Mouse (Mus musculus) limb, embryonic 10.5 days (tissue): ENCODE results near the gene Hist1h4h. TPM values are rescaled to one million over a fixed set of nuclear protein-coding genes. Genes with fewer than 3 reads are reported as not detected.
A peak's percentile ranks its signal among the peaks of the same experiment; 100 is the strongest.
"Not testable (repeated sequence)": the region's sequence is repeated elsewhere in the genome, so short reads cannot be mapped to it uniquely, and the experiment has no call there.

Experiments used
- DNase-seq: peaks from one replicate; pipeline ENCODE4 v3.0.0-alpha.2; 2017; ENCODE audit warnings: low spot score
- H3K27ac ChIP-seq: fragments of 300-500 bp; sonication (generic); 2 replicates; pipeline ENCODE4 v1.5.1; 2016; ENCODE audit warnings: mild to moderate bottlenecking
- H3K27me3 ChIP-seq: fragments of 300-500 bp; sonication (generic); 2 replicates; pipeline ENCODE4 v1.6.1; 2016; ENCODE audit warnings: low read depth, mild to moderate bottlenecking; ENCODE audit not compliant: poor library complexity, severe bottlenecking
- H3K36me3 ChIP-seq: fragments of 300-500 bp; sonication (generic); 2 replicates; pipeline ENCODE4 v1.6.1; 2016; ENCODE audit warnings: mild to moderate bottlenecking, moderate library complexity
- H3K4me1 ChIP-seq: fragments of 300-500 bp; sonication (generic); 2 replicates; pipeline ENCODE4 v1.6.1; 2016
- H3K4me3 ChIP-seq: fragments of 300-500 bp; sonication (generic); 2 replicates; pipeline ENCODE4 v1.5.1; 2016; ENCODE audit warnings: mild to moderate bottlenecking, moderate library complexity
- H3K9me3 ChIP-seq: fragments of 300-500 bp; sonication (generic); replicated peaks from 2 replicates; pipeline ENCODE4 v1.6.1; 2016; ENCODE audit warnings: mild to moderate bottlenecking
- WGBS: fragments of 180-500 bp; shearing (Covaris S2); methylation state at CpG from one replicate; pipeline ENCODE4 v1.1.7; 2016; 5-methylcytosine and 5-hydroxymethylcytosine counted together
- polyA plus RNA-seq: library from polyadenylated mRNA; unstranded; fragments of >200 nt; fragmentation: Nextera tagmentation; extraction: Ambion mirVana; gene quantifications from 2 replicates; pipeline ENCODE4 v1.2.1, GENCODE M21; 2016

The Hist1h4h gene
- polyA plus RNA-seq, 1 experiment from 2014 or later: 2.4 TPM

GRCm38 (mm10) chr13:23530181-23530900 lies 509 bp upstream of the Hist1h4h start:
- H3K4me1 ChIP-seq: peaks cover 30% of the 10 kb centered on the region
- DNase-seq: peak; percentile 56
- no peaks in the 10 kb centered on the region for H3K27me3 ChIP-seq
- H3K4me3 ChIP-seq: peak overlapping the region; percentile 63
- under 1% methylated on average over 20 of the region's 20 CpGs for WGBS
- H3K36me3 ChIP-seq: no peaks in the 10 kb centered on the region
- H3K27ac ChIP-seq: peak overlapping the region; percentile 97
- H3K9me3 ChIP-seq: no peaks in the 10 kb centered on the region

DNA sequence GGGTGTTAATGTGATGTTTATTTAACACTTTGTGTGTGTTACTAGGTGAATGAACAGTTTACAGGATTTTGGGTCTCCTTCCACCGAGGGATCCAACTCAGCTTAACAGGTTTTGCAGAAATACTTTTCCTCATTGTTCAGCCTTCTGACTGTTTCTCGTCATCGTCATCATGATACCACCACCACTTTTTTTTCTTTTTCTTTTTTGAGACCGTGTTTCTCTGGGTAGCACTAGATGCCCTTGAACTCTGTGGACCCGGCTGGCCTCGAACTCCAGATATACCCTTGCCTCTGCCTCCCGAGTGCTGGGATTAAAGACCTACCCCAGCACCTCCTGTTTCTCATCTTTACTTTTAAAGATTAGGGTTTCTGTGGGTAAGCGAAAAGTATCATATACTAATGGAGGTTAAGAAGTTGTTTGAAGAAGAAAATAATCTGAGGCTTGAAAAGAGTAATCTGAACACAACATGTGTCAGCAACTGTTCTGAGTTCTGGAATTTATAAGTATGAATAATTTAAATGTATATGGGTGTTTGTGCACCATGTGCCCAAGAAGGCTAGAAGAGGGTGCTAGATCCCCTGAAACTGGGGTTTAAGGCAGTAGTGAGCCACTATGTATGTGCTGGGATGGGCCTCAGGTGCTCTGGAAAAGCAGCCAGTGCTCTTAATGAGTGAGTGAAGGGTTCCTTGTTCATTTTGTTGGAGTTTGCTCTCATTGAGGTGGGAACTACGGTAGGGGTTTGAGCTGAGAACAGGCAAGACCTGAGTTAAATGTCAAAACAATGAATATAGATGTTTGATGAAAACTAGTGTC lies 1.6 kb downstream of the Hist1h4h start:
- Histone ChIP-seq H3K4me3 (peak overlapping the region; percentile 63), H3K4me1 (peaks cover 34% of the 10 kb centered on the region), H3K27me3 (no peaks in the 10 kb centered on the region), H3K9me3 (no peaks in the 10 kb centered on the region), H3K36me3 (no peaks in the 10 kb centered on the region), H3K27ac (peak overlapping the region; percentile 97)
- DNase-seq: peak; percentile 41
- 27% methylated on average over 9 of the region's 9 CpGs for WGBS

DNA sequence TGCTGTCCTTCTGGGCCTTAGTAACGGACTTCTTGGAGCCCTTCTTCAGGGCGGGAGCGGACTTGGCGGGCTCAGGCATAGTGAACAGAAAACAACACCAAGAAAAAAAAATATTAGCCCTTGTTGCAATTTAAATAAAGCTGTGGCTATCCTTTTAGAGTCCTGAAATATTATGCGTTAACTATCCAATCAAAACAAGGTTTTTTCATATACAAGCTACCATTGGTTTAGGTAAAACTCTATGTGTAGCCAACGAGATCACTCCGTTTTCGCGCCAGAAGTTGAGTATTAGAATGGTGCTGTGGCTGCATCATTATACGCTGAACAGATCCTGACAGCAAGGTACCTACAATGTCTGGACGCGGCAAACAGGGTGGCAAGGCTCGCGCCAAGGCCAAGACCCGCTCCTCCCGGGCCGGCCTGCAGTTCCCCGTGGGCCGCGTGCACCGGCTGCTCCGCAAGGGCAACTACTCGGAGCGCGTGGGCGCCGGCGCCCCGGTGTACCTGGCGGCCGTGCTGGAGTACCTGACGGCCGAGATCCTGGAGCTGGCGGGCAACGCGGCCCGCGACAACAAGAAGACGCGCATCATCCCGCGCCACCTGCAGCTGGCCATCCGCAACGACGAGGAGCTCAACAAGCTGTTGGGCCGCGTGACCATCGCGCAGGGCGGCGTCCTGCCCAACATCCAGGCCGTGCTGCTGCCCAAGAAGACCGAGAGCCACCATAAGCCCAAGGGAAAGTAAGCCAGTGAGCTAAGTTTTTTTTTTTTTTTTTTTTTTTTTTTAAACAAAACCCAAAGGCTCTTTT lies 2.9 kb downstream of the Hist1h4h start, which contains the start of gene Hist1h2af:
Gene Hist1h2af, plus strand, starts transcription at position 347 of the 808 bp plus-strand sequence.
- not testable (repeated sequence) for H3K27me3 ChIP-seq, H3K9me3 ChIP-seq, H3K36me3 ChIP-seq
- peak; percentile 75 for DNase-seq
- H3K4me1 ChIP-seq: peaks cover 42% of the 10 kb centered on the region
- peak within 1 kb of the TSS; percentile 63 for H3K4me3 ChIP-seq
- WGBS: under 1% methylated on average over 31 of the region's 53 CpGs
- peak within 1 kb of the TSS; percentile 97 for H3K27ac ChIP-seq

DNA sequence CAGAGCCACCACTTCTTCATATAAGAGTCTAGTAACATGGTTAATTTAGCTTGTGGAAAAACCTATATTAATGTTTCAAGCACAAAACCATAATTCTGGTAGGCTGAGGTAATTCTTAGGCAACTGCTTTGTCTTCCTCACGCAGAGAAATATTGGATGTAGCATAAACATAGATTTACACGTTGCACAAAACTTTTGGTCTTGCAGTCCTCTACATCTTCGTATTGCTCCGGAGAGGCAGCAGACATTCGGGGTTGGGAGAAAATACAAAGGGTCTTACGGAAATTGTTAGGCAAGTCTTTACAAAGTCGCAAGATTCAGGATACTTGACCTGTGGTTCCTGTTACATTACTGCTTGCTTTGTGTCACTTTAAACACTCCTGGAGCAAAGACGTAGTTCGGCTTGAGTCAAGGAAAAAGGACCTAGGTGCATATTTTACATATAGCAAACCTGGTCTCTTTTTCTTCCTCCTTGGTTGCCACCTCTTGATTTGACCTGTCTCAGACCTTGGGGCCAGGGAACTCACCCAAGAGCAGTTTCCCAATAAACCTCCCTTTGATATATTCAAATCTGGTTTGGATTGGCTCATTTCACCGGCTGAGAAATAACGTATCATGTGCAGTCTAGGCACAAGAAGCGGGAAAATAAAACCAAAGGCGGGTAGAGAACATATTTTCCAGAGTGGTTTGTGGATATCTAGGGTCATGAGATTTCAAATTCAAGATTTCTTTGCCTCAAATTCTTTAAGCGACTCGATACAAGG lies 3.7 kb downstream of the Hist1h4h start:
- peak; percentile 54 for DNase-seq
- Histone ChIP-seq H3K27ac (peak overlapping the region; percentile 97), H3K36me3 (no peaks in the 10 kb centered on the region), H3K9me3 (no peaks in the 10 kb centered on the region), H3K4me3 (peak overlapping the region; percentile 63), H3K4me1 (peaks cover 36% of the 10 kb centered on the region), H3K27me3 (no peaks in the 10 kb centered on the region)
- WGBS: under 1% methylated on average over 15 of the region's 15 CpGs

DNA sequence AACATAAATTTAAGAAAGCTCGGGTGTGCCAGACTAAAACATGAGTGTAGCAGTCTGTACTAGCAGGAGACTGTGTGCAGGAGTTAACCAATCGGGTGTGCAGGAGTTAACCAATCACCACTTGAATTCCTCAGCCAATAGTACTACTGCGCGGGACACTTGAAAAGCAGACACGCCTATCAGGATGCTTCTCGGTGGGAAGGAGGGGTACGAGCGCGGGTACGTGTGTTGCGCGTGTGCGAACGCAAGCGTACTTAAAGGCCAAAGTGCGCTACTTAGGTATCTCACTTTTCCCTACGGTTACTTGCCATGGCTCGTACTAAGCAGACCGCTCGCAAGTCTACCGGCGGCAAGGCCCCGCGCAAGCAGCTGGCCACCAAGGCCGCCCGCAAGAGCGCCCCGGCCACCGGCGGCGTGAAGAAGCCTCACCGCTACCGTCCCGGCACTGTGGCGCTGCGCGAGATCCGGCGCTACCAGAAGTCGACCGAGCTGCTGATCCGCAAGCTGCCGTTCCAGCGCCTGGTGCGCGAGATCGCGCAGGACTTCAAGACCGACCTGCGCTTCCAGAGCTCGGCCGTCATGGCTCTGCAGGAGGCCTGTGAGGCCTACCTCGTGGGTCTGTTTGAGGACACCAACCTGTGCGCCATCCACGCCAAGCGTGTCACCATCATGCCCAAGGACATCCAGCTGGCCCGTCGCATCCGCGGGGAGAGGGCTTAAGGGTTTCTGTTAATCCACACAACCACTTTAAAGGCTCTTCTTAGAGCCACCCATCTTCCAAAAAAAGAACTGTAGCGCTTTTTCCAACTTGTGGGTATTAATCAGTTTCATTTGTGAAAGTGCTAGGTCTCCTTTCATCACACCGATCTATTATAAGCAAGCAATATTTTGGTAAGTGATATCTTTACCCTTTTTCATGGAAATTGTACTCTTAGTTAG lies 4.6 kb downstream of the Hist1h4h start, which contains the start of gene Hist1h3g:
Gene Hist1h3g, plus strand, starts transcription at position 286 of the 939 bp plus-strand sequence.
- H3K27ac ChIP-seq: peak within 1 kb of the TSS; percentile 97
- H3K27me3 ChIP-seq, H3K9me3 ChIP-seq, H3K36me3 ChIP-seq: not testable (repeated sequence)
- peaks cover 34% of the 10 kb centered on the region for H3K4me1 ChIP-seq
- WGBS: under 1% methylated on average over 53 of the region's 62 CpGs
- H3K4me3 ChIP-seq: peak within 1 kb of the TSS; percentile 63
- peak; percentile 89 for DNase-seq

DNA sequence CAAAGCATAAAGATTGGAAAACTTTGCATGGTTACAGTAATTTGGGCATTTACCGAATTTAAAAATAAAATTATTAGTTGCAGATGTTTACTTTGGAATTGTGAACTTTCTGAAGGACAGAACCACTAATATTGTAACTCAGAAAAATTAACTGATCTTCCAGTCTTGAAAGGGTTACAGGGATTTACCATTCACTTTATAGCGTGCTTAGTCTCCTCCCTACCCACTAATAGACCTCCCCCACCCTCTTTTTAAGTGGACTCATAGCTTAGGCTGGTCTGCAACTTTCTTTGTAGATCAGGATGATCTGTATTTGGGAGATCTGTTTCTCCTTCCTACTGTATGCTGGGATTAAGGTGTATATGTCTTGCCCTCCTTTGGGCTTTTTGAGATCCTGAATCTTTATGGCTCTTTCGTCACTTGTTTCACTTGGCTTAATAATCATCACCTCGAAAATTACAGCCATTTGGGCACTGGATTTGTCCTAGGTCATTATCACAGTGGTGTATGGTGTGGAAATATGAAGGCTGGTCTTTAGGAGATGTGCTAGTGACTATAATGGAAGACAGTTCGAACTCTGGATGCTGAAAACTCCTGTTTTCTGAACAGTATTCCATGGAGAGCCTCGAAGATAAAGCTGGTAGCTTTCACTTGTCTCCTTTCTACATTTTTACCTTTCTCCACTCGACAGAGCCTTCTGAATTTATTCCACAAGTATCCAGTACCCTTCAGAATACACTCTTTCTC lies 5.4 kb downstream of the Hist1h4h start:
- H3K4me1 ChIP-seq: peaks cover 34% of the 10 kb centered on the region
- peak overlapping the region; percentile 97 for H3K27ac ChIP-seq
- H3K36me3 ChIP-seq: no peaks in the 10 kb centered on the region
- no peaks in the 10 kb centered on the region for H3K9me3 ChIP-seq
- no peaks in the 10 kb centered on the region for H3K27me3 ChIP-seq
- 22% methylated on average over 7 of the region's 7 CpGs for WGBS
- H3K4me3 ChIP-seq: peak overlapping the region; percentile 63
- no peak for DNase-seq

DNA sequence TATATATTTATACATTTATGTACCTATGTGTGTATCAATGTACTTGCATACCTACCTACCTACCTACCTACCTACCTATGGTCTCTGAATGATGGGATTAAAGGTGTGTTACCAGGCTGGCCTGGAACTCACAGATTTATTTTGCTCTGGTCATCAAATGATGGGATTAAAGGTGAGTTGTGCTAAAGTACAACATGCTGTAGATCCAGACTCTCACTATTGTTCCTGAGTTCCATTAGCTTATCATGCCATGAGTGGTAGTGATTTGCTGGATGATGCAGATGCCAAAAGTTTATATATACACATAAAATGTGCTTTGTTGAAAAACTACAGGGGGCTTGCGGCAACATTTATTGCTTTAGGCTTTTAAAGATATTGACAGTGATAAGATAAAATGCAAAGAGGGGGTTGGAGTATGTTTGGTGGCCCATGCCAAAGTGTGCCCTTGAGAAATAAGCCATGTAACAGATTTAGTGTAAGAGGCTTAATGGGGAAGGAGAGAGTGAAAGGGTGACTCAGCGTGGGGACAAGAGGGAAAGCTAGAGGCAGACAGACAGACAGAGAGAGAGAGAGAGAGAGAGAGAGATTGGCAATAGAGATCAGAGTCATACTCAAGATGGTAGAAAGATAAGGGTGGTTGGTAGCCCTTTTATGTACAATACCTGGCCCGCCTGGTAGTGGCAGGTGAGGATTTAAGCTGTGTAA lies 6.3 kb downstream of the Hist1h4h start:
- no peaks in the 10 kb centered on the region for H3K36me3 ChIP-seq
- peaks cover 36% of the 10 kb centered on the region for H3K4me1 ChIP-seq
- no peak for DNase-seq
- 83% methylated on average over 3 of the region's 3 CpGs for WGBS
- H3K4me3 ChIP-seq: peak overlapping the region; percentile 63
- no peaks in the 10 kb centered on the region for H3K27me3 ChIP-seq
- no peaks in the 10 kb centered on the region for H3K9me3 ChIP-seq
- H3K27ac ChIP-seq: peak overlapping the region; percentile 97

- Histone ChIP-seq H3K9me3 (no peaks in the 10 kb centered on the region), H3K4me1 (peaks cover 30% of the 10 kb centered on the region), H3K4me3 (no peak overlapping the region), H3K27ac (peak overlapping the region; percentile 69), H3K36me3 (no peaks in the 10 kb centered on the region), H3K27me3 (no peaks in the 10 kb centered on the region)
- no peak for DNase-seq
- WGBS: 68% methylated on average over 5 of the region's 5 CpGs
Observed at GRCm38 (mm10) chr13:23538249-23538648, 7.4 kb downstream of the Hist1h4h start.

DNA sequence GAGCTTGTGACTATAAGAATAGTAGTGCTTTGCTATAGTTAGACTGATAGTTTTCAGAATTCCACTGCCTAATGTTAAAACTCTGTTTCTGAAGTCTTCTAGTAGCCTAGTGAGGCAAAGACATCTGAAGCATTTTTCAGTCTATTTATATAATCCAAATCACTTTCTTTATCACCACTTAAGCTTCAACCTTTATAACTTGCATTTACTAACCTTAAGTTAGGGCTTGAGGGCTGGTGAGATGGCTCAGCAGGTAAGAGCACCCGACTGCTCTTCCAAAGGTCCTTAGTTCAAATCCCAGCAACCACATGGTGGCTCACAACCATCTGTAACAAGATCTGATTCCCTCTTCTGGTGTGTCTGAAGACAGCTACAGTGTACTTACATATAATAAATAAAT lies 9.0 kb downstream of the Hist1h4h start:
- not testable (repeated sequence) for H3K27me3 ChIP-seq, H3K4me3 ChIP-seq, H3K36me3 ChIP-seq, H3K27ac ChIP-seq, DNase-seq, H3K9me3 ChIP-seq
- peaks cover 30% of the 10 kb centered on the region for H3K4me1 ChIP-seq
- 69% methylated on average over 1 of the region's 1 CpGs for WGBS

- no peak for DNase-seq
- 93% methylated on average over 3 of the region's 3 CpGs for WGBS
- no peak overlapping the region for H3K4me3 ChIP-seq
- H3K27ac ChIP-seq: no peak overlapping the region
- H3K27me3 ChIP-seq: no peaks in the 10 kb centered on the region
- H3K36me3 ChIP-seq: no peaks in the 10 kb centered on the region
- H3K9me3 ChIP-seq: no peaks in the 10 kb centered on the region
- H3K4me1 ChIP-seq: peaks cover 25% of the 10 kb centered on the region
Observed at GRCm38 (mm10) chr13:23541497-23541896, 10.6 kb downstream of the Hist1h4h start.
